Mouse (Mus musculus): ENCODE measurements around the gene Erv3. TPM values are rescaled to one million over a fixed set of nuclear protein-coding genes. Genes with fewer than 3 reads are reported as not detected.

Gene Erv3
- total RNA-seq (2021), result not detected in 2 replicates
- long read RNA-seq, experiment 1, result 0 reads
- long read RNA-seq, experiment 2, result 0 reads

- no peak for DNase-seq
Observed at GRCm38 (mm10) chr2:131859721-131860120, at the start of gene Erv3. Gene Erv3 (minus strand): TSS chr2:131859747.

GRCm38 (mm10) chr2:131908906-131909305 lies 49.4 kb upstream of the Erv3 start:
- no peak for DNase-seq

- no peak for DNase-seq
Observed at GRCm38 (mm10) chr2:131908351-131908861, 48.9 kb upstream of the Erv3 start.

- DNase-seq, result no peak
Observed at GRCm38 (mm10) chr2:131907311-131907710, 47.8 kb upstream of the Erv3 start.

- DNase-seq, result peak; percentile 73
Observed at GRCm38 (mm10) chr2:131906846-131907245, 47.3 kb upstream of the Erv3 start.

- DNase-seq, result no peak
Observed at GRCm38 (mm10) chr2:131906266-131906665, 46.7 kb upstream of the Erv3 start.

GRCm38 (mm10) chr2:131905776-131906175 lies 46.2 kb upstream of the Erv3 start:
- no peak for DNase-seq

- DNase-seq, result no peak
Observed at GRCm38 (mm10) chr2:131905025-131905424, 45.5 kb upstream of the Erv3 start.

GRCm38 (mm10) chr2:131902867-131903266 lies 43.3 kb upstream of the Erv3 start:
- peak; percentile 13 for DNase-seq

- DNase-seq, result no peak
Observed at GRCm38 (mm10) chr2:131902423-131902822, 42.9 kb upstream of the Erv3 start.

- no peak for DNase-seq
Observed at GRCm38 (mm10) chr2:131897336-131898109, 38.0 kb upstream of the Erv3 start.

- DNase-seq, result no peak
Observed at GRCm38 (mm10) chr2:131896011-131896410, 36.5 kb upstream of the Erv3 start.

- DNase-seq, result no peak
Observed at GRCm38 (mm10) chr2:131895106-131895505, 35.6 kb upstream of the Erv3 start.

- no peak for DNase-seq
Observed at GRCm38 (mm10) chr2:131892534-131892933, 33.0 kb upstream of the Erv3 start.

- no peak for DNase-seq
Observed at GRCm38 (mm10) chr2:131888233-131888632, 28.7 kb upstream of the Erv3 start.

- DNase-seq, result no peak
Observed at GRCm38 (mm10) chr2:131886503-131887160, 27.1 kb upstream of the Erv3 start.

- DNase-seq, result no peak
Observed at GRCm38 (mm10) chr2:131883136-131883535, 23.6 kb upstream of the Erv3 start.

- no peak for DNase-seq
Observed at GRCm38 (mm10) chr2:131881766-131882165, 22.2 kb upstream of the Erv3 start.

- no peak for DNase-seq
Observed at GRCm38 (mm10) chr2:131876551-131877265, 17.2 kb upstream of the Erv3 start.

- peak; percentile 34 for DNase-seq
Observed at GRCm38 (mm10) chr2:131873376-131873775, 13.8 kb upstream of the Erv3 start.

- no peak for DNase-seq
Observed at GRCm38 (mm10) chr2:131868983-131869382, 9.4 kb upstream of the Erv3 start.

- DNase-seq, result no peak
Observed at GRCm38 (mm10) chr2:131866676-131867075, 7.1 kb upstream of the Erv3 start.

Measured in adrenal gland, postnatal 14 days (tissue).